ENCODE assay signal across 11 mouse cellular contexts in genomic region chr17:85485065-85485945, GRCm38 (mm10).
DNase-seq lines count a peak whose midpoint lies in the region; ATAC-seq and TF ChIP-seq lines count a peak whose summit lies in the region.
"Had no signal": no experiment of that assay in that cellular context is flagged by ENCODE, and none has a peak within 500 bp of the region (broad histone marks: within the 10 kb centered on the region; RNA-seq: fewer than 3 reads in every experiment).

No protein-coding gene starts in this region.

- peak; percentile 18 for DNase-seq in heart, adult 11 months
- DNase-seq in heart, postnatal 36 days: no peak
- DNase-seq in Muller cell, postnatal 12 days (ENCODE audit: inconsistent ontology term): peak; percentile 66
- no peak for DNase-seq in midbrain, postnatal 0 days (ENCODE audit: low spot score)
- no peak for DNase-seq in left cerebral cortex, adult 2 months (ENCODE audit: extremely low spot score in 1 of 2, low spot score in 2 of 2)
- no peak for DNase-seq in urinary bladder, postnatal 14 days (ENCODE audit: low spot score)
- DNase-seq in cerebellum, postnatal 36 days: no peak
- DNase-seq: kidney, adult 11 months; liver, embryonic 13.5 days had no signal

- peak overlapping the region; percentile 40 for H3K9ac ChIP-seq in forebrain, embryonic 16.5 days (replicated peaks; ENCODE audit: low read depth, low read length)
- no peak overlapping the region for H3K9ac ChIP-seq in midbrain, postnatal 0 days (replicated peaks; ENCODE audit: low read length, poor library complexity, severe bottlenecking)
- H3K9ac ChIP-seq: liver, embryonic 13.5 days had no signal

- intact Hi-C loops in heart, postnatal 36 days (cut with DNase I): loop anchor here (5.0 kb wide), 1 partner anchor 127 kb away; the partner anchor contains the start of gene Six3
- intact Hi-C loops in left cerebral cortex, adult 2 months (cut with DNase I): loop anchor here (5.0 kb wide), 3 partner anchors 122 to 312 kb away; partner anchors contain the start of gene Six2

- peak overlapping the region; percentile 38 for H3K4me3 ChIP-seq in forebrain, embryonic 16.5 days (replicated peaks; ENCODE audit: low read length)
- no peak overlapping the region for H3K4me3 ChIP-seq in midbrain, postnatal 0 days (ENCODE audit: low read depth, low read length)
- H3K4me3 ChIP-seq in left cerebral cortex, adult 2 months: no peak overlapping the region
- H3K4me3 ChIP-seq: liver, embryonic 13.5 days; megakaryocyte, embryonic 14.5 days had no signal

- peaks cover 45% of the 10 kb centered on the region for H3K27me3 ChIP-seq in forebrain, embryonic 16.5 days (replicated peaks; ENCODE audit: control insufficient read depth, insufficient read depth, low read length)
- H3K27me3 ChIP-seq in midbrain, postnatal 0 days (ENCODE audit: insufficient read depth, low read length): peaks cover 83% of the 10 kb centered on the region

- under 1% methylated on average over 30 of the region's 30 CpGs for WGBS in forebrain, embryonic 16.5 days
- WGBS in midbrain, postnatal 0 days: 2% methylated on average over 30 of the region's 30 CpGs

- H3K27ac ChIP-seq in forebrain, embryonic 16.5 days (ENCODE audit: low read length): no peak overlapping the region
- peak overlapping the region; percentile 26; the same call in 1 of the 2 replicates for H3K27ac ChIP-seq in midbrain, postnatal 0 days (ENCODE audit: low read depth, low read length)
- no peak overlapping the region for H3K27ac ChIP-seq in left cerebral cortex, adult 2 months
- H3K27ac ChIP-seq: liver, embryonic 13.5 days had no signal

- ATAC-seq in forebrain, embryonic 16.5 days: peak; percentile 79
- no peak for ATAC-seq in midbrain, postnatal 0 days (ENCODE audit: low FRiP score)

- TF ChIP-seq CTCF in midbrain, postnatal 0 days (IDR thresholded peaks at IDR 0.05): no peak
- TF ChIP-seq CTCF in left cerebral cortex, adult 2 months (IDR thresholded peaks at IDR 0.05): no peak

- peak overlapping the region; percentile 57 for H3K4me2 ChIP-seq in forebrain, embryonic 16.5 days (ENCODE audit: low read length)
- peak overlapping the region; percentile 22; the same call in 1 of the 2 replicates for H3K4me2 ChIP-seq in midbrain, postnatal 0 days (ENCODE audit: low read depth, low read length, poor library complexity, severe bottlenecking)
- H3K4me2 ChIP-seq: liver, embryonic 13.5 days had no signal

- no peaks in the 10 kb centered on the region for H3K36me3 ChIP-seq in forebrain, embryonic 16.5 days (ENCODE audit: control insufficient read depth, insufficient read depth)
- H3K36me3 ChIP-seq in midbrain, postnatal 0 days (ENCODE audit: insufficient read depth, low read length): no peaks in the 10 kb centered on the region
- H3K36me3 ChIP-seq: liver, embryonic 13.5 days had no signal

- peaks cover 22% of the 10 kb centered on the region for H3K4me1 ChIP-seq in forebrain, embryonic 16.5 days (replicated peaks; ENCODE audit: control insufficient read depth, insufficient read depth, low read length)
- no peaks in the 10 kb centered on the region for H3K4me1 ChIP-seq in midbrain, postnatal 0 days (ENCODE audit: insufficient read depth, low read length)
- H3K4me1 ChIP-seq: liver, embryonic 13.5 days; megakaryocyte, embryonic 14.5 days had no signal

- H3K9me3 ChIP-seq in forebrain, embryonic 16.5 days (ENCODE audit: control insufficient read depth, low read length): no peaks in the 10 kb centered on the region
- no peaks in the 10 kb centered on the region for H3K9me3 ChIP-seq in midbrain, postnatal 0 days (ENCODE audit: low read length)
- H3K9me3 ChIP-seq: liver, embryonic 13.5 days; megakaryocyte, embryonic 14.5 days had no signal

Comparison
In these comparisons a context has a peak if more than half of its experiments do, and no peak if none do; other contexts are left out.
1. DNase-seq: peak in heart, adult 11 months (single experiment) and Muller cell, postnatal 12 days (single experiment); none in heart, postnatal 36 days (0 of 2), midbrain, postnatal 0 days (single experiment), left cerebral cortex, adult 2 months (0 of 2), urinary bladder, postnatal 14 days (single experiment) and cerebellum, postnatal 36 days (0 of 2).